Mouse (Mus musculus) gastrocnemius, adult 18-20 months (tissue): Measurements from ENCODE around the gene Rhox11. TPM values are rescaled to one million over a fixed set of nuclear protein-coding genes. Genes with fewer than 3 reads are reported as not detected.
"Not testable (repeated sequence)": the region's sequence is repeated elsewhere in the genome, so short reads cannot be mapped to it uniquely, and the experiment has no call there.

Experiments used
- DNase-seq: peaks from one replicate; pipeline ENCODE4 v3.0.0; 2021; ENCODE audit warnings: low spot score
- long read RNA-seq, 2 experiments: library from polyadenylated mRNA; stranded (forward); transcript quantifications; one replicate each; pipeline ENCODE4 v2.0.0; 2021
- total RNA-seq, 2 experiments: library from RNA; stranded (reverse); gene quantifications; 2 replicates each; pipeline ENCODE4 v1.2.3; 2021

Rhox11 gene
- total RNA-seq = not detected
- long read RNA-seq, experiment 1 = 0 reads
- long read RNA-seq, experiment 2 = 0 reads

DNA sequence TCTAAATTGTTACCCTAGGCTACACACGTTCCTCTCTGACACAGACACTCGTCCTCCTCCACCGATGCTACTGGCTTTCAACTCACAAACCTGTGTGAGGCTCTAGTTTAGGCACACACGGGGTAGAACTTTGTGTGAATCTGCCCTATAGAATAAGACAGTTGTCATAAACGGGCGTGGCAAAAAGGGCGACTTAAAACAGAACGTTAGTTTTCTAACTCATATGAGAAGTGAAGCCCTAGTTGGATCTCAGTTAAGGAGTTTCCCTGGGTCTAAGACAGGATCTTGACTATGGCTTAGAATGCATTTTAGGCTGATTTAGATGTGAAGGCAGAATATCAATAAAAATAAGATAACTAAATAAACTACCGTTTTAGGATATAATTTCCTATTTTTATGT lies at the start of gene Rhox11:
TSS of gene Rhox11 (minus strand) at position 101 of the 400 bp plus-strand sequence.
- no peak for DNase-seq

DNA sequence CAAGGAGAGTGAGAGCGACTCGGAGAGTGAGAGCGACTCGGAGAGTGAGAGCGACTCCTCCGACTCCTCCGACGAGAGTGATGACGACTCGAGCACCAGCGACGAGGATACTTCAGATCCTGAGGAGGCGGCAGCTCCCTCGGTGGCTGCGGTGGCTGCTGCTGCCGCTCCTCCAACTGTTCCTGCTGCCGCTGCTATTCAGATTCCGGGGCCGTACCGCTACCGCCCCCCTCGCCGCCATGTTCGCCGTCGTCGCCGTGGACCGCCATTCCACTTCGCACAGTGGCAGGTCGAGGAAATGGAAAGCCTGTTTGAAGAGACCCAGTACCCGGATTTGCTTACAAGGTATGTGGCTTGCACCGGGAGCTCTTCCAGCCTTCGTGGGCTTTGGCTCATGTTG lies 36.5 kb upstream of the Rhox11 start:
- no peak for DNase-seq

DNA sequence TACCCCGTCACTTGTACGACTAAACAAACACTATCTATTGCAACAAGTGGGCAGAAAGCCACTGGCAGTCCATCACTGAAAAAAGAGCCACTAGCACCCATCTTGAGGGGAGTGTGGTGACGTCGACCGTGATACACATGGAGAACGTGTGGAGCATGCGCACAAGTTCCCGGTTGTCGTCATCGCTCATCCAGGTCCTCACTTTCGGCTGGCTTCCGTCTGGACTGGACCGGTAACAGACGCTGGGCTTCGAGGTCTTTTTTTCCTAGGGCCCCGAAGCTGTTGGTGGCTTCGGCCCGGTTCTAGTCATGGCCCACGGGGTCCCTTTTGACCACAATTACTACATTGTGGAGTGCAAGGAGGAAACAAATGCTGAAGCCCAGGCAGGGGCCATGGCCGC lies 36.0 kb upstream of the Rhox11 start, which contains the start of gene Rhox13:
TSS of gene Rhox13 (plus strand) at position 238 of the 400 bp plus-strand sequence.
- no peak for DNase-seq

DNA sequence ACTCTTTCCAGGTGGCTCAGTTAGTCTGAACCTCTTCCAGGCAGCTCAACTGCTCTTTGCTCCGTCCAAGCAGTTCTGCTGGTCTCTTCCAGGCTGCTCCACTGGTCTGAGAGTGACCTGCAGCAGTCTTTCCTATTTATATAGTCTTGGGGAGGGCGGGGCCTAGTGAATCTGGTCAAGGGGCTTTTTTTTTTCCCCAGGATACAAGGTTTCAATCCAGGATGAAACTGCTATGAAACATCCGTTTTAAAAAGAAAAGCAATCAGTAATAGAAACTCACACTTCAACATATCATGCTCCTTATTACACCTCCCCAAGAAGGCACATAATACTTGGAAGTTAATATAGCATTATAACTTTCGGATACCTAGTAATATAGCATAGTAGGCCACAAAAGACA lies 25.9 kb upstream of the Rhox11 start, which contains the start of gene Rhox12:
TSS of gene Rhox12 (minus strand) at position 101 of the 400 bp plus-strand sequence.
- DNase-seq = no peak

DNA sequence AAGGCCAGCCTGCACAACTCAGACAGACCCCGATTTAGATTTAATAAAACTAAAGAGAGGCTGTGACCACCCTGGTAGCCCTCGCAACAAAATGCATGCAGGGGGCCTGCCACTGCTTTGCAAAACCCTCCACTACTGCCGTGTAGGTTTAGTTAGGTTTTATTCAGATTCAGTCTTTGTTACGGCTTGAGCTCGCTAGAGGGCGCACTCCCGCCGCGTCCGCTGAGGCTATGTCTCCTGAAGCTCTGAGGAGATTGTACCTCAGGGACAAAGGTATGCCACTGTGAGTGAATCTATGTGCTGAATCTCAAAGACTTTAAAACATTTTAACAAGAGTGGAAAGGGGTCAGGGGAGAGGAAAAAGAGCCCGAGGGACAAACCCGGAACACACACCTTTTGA lies 715 bp downstream of the Rhox11 start:
- DNase-seq = peak; percentile 5

DNA sequence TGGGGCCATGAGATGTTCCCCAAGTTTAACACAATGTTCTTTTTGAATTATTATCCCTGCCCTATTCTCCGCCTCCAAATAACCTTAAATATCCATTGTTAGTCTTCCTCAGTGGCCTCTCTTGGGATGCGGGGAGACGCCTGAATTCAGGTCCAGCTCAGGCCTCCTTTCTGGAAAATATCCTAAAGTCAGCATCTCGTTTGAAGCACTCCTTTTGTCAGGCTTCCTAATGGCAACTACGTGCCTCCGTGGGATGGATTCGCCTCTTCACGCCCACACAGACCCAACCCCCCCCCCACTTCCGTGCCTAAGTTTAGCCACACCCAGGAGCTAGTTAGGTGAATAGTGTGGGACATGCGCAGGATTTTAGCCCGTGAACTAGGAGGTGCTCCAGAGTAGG lies 18.8 kb downstream of the Rhox11 start, which contains the start of gene Rhox10:
TSS of gene Rhox10 (plus strand) at position 301 of the 400 bp plus-strand sequence.
- no peak for DNase-seq

DNA sequence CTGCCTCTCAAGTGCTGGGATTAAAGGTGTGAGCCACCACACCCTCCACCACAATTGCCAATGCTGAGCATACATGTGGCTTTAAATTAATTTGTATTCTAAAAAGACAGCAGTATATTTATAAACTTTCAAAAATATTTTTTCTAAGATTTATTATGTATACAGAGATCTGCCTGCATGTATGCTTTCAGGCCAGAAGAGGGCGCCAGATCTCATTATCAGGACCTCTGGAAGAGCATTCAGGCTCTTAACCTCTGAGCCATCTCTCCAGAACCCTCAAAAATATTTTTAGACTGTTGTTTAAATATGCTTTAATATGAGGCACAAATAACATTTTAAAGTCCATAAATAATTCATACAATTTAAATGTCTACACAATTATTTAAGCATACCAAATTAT lies 23.4 kb downstream of the Rhox11 start:
- no peak for DNase-seq

DNA sequence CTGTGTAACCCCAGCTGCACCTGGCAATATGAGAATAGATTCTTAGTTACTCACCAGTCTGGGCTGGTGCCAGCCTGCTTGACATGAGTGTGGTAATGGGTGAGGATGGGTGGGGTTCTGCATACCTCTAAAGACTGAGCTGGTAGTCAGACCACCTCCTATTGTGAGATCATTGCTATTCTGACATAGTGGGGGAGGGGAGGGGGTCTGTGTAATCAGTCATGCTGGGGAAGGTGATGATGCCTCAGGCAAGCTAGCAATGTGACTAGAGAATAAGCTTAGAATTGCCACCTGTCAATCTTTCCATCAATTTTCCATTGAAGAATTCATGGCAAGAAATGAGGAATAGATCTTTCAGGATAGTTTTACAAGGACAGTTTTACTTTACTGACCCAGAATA lies 41.9 kb downstream of the Rhox11 start, which contains the start of gene Btg1-ps2:
TSS of gene Btg1-ps2 (minus strand) at position 101 of the 400 bp plus-strand sequence.
- not testable (repeated sequence) for DNase-seq

DNA sequence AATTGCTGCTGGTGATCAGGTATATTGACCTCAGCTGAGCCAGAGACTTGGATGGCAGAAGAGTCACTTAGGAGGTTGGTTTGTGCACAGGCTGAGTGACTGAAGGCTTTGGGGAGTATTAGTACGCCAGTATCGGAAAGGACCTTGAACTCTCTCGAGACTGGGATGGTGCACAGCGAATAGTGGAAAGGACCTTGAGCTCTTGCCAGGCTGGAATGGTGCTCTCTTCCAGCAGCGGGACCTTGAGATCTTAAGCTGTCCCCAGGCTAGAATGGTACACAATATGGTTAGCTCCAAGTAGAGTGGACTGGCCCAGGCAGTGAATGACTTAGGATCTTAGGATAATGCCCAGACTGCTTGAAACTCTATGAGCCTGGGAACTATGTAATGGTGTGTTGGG lies 45.3 kb downstream of the Rhox11 start:
- DNase-seq = no peak

DNA sequence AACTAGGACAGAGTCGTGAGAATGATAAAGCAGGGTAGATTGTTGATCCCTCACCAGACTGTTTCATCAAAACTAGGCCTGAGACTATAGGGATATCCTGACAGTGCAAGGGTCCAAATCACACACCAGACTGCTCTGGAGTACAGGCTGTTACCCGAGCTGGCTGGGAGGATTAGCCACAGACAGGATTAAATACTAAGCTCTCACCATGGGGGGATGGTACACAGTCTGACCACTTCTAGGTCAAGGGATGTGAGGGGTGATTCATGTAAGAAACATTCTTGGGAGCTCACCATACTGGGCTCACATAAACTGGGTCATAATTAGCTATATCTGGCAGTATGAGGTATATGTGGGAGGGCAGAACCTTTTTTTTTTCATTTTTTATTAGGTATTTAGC lies 51.1 kb downstream of the Rhox11 start:
- DNase-seq = no peak

Other genes with a start within 250 kb of the Rhox11 start
- not detected for gene Rhox8, start 206.2 kb downstream of the Rhox11 start, total RNA-seq
- not detected for gene Rhox7b, start 187.9 kb downstream of the Rhox11 start, total RNA-seq
- not detected for gene Rhox9, start 183.4 kb downstream of the Rhox11 start, total RNA-seq
- gene Btg1-ps1, start 66.3 kb downstream of the Rhox11 start, total RNA-seq = not detected
- not detected for gene Btg1-ps2, start 42.0 kb downstream of the Rhox11 start, total RNA-seq
- gene Rhox10, start 18.7 kb downstream of the Rhox11 start, total RNA-seq = not detected
- gene Rhox12, start 25.8 kb upstream of the Rhox11 start, total RNA-seq = not detected
- not detected for gene Rhox13, start 36.1 kb upstream of the Rhox11 start, total RNA-seq
- gene Zbtb33, start 104.7 kb upstream of the Rhox11 start, total RNA-seq = 1 to 10 TPM; 6.0 to 6.6 TPM
- gene Tmem255a, start 167.3 kb upstream of the Rhox11 start, total RNA-seq = 1 to 10 TPM in 1 of 2 experiments, under 1 TPM in 1; 0.26 to 1.1 TPM
- gene Atp1b4, start 231.0 kb upstream of the Rhox11 start, total RNA-seq = 1 to 10 TPM; 1.6 to 4.3 TPM